Mouse (Mus musculus): ENCODE results near the gene Arhgef10l. TPM values are rescaled to one million over a fixed set of nuclear protein-coding genes. Genes with fewer than 3 reads are reported as not detected.
"Not testable (repeated sequence)": the region's sequence is repeated elsewhere in the genome, so short reads cannot be mapped to it uniquely, and the experiment has no call there.

The Arhgef10l gene
- polyA plus RNA-seq, 1 experiment, result 29.1 TPM

- DNase-seq (ENCODE audit: low read depth), result no peak
Observed at GRCm38 (mm10) chr4:140569394-140569793, 96.4 kb downstream of the Arhgef10l start.

- DNase-seq (ENCODE audit: low read depth), result no peak
Observed at GRCm38 (mm10) chr4:140567911-140568480, 97.8 kb downstream of the Arhgef10l start.

GRCm38 (mm10) chr4:140566785-140567184, 99.0 kb downstream of the Arhgef10l start:
- no peak for DNase-seq (ENCODE audit: low read depth)

- not testable (repeated sequence) for DNase-seq (ENCODE audit: low read depth)
Observed at GRCm38 (mm10) chr4:140564459-140564858, 101.4 kb downstream of the Arhgef10l start.

- DNase-seq (ENCODE audit: low read depth), result no peak
Observed at GRCm38 (mm10) chr4:140562461-140563178, 103.2 kb downstream of the Arhgef10l start.

DNA sequence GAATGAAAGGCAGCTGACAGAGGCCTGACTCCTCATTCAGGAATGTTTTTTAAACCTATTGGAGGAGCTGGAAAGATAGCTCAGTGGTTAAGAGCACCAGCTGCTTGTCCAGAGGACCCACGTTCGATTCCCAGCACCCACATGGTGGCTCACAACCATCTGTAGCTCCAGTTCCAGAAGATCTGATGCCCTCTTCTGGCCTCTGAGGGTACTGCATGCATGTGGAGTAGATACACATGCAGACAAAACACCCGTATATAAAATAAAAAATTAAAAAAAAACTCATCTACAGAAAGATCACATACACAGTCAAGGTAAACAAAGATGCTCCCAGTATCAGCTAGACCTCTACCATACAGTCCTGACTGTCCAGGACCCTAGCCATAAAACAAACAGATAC, 104.1 kb downstream of the Arhgef10l start:
- no peak for DNase-seq (ENCODE audit: low read depth)

GRCm38 (mm10) chr4:140559862-140560261, 106.0 kb downstream of the Arhgef10l start:
- no peak for DNase-seq (ENCODE audit: low read depth)

DNA sequence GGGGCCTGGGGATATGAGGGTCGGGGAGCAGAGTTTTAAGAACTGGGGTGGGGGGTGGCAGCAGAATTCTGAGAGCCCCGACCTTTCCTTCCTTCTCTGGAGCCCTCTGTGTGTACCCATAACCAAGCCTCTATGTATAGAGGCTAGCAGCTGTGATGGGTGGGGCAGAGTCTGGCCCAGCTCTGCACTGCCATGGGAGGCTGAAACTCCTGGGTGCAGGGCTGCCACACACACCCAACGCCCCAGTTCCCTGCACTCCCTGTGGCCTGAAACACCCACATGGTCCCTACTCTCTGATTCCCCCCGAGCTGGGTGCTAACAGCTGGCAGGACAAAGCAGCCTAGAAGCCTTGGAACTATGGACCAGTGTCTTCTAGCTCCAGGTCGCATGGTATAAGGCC, 107.6 kb downstream of the Arhgef10l start:
- no peak for DNase-seq (ENCODE audit: low read depth)

DNA sequence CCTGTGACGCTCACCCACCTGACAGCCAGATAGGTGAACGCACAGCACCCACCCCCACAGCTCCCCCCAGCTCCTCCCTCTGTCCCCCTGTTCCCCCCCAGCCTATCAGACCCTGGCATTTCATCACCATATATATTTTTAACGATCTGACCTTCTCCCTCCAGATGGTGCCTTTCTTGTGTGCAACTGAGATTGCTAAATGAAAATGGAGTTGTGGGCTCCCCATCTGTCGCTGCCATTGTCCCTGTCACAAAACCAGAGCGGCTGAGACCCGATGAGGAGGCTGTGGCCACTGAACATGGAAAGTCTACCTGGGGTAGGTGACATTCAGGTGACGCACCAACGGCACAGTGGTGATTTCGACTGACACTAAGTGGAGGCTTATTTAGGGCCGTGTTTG, 109.3 kb downstream of the Arhgef10l start:
- no peak for DNase-seq (ENCODE audit: low read depth)

GRCm38 (mm10) chr4:140555273-140555672, 110.5 kb downstream of the Arhgef10l start:
- DNase-seq (ENCODE audit: low read depth), result no peak

- DNase-seq (ENCODE audit: low read depth), result no peak
Observed at GRCm38 (mm10) chr4:140554552-140554951, 111.3 kb downstream of the Arhgef10l start.

- no peak for DNase-seq (ENCODE audit: low read depth)
Observed at GRCm38 (mm10) chr4:140551766-140552165, 114.0 kb downstream of the Arhgef10l start.

DNA sequence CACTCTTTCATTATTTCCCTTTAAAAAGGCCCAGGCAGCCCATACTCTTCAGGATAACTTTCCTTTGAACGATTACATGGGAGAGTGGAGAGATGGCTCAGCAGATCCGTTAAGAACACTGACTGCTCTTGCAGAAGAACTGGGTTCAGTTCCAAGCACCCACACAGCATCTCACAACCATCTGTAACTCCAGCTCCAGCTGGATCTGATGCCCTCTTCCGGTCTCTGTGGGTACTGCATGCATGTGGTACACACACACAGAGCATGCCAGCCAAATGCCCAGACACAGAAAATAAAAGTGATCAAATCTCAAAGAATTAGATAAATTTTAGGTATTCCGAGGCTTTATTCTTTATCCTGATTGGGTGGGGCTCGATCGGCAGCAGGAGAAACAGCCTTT, 115.1 kb downstream of the Arhgef10l start:
- DNase-seq (ENCODE audit: low read depth), result no peak

GRCm38 (mm10) chr4:140549975-140550374, 115.8 kb downstream of the Arhgef10l start:
- DNase-seq (ENCODE audit: low read depth), result no peak

DNA sequence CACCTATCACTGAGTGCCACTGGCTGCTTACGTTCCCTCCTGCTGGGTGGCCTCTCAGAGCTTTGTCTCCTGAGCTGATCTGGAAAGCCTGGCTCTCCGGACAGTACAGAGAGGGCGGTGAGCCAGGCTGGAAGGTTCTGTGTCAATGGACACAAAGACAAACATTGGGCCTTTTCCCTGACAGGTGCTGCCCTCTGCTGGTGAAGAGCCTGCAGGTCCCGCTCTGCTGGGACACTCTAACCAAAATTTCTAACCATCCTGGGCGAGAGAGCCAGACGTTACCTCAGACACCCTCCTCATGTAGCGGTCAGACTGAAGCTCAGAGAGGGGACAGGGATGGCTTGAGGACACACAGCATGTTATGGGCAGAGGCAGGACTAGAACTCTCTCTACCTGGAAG, 118.3 kb downstream of the Arhgef10l start:
- DNase-seq (ENCODE audit: low read depth), result no peak

DNA sequence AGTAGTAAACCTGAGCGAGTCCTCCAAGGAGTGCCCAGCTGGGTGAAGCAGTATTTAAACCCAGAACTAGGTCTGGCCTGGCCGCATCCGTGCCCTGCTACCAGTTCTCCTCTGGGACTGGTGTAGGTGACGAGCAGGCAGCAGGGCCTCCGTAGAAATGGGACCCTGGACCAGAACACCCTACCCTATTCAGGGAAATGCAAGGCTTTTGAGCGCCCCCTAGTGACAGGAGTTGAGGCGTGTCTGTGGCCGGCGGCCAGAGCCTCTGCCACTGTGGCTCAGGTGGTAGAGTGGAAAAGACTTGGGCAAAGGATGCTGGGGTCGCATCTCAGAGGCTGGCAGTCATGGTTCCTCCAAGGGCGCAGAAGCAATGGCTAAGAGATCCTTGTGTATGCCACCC, 126.7 kb downstream of the Arhgef10l start:
- no peak for DNase-seq (ENCODE audit: low read depth)

- DNase-seq (ENCODE audit: low read depth), result no peak
Observed at GRCm38 (mm10) chr4:140537561-140538021, 128.2 kb downstream of the Arhgef10l start.

- DNase-seq (ENCODE audit: low read depth), result no peak
Observed at GRCm38 (mm10) chr4:140535323-140535722, 130.5 kb downstream of the Arhgef10l start.

DNA sequence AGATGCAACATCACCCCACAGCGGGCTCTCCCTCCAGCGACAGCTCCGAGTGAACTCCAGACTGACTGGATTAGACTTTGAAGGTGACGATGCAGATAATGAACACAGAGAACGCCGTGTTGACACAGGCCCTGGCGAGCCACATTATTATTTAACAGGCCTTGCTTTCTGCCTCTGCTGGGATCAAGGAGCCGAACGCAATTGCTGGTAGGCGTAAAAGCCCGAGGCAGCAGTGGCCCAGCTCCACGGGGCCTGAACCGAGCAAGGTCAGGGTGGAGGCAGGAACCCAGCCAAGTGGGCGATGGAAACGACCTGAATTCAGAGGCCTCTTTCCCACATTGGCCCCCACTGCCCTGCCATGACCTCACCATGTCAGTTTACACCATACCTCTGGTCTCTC, 133.5 kb downstream of the Arhgef10l start:
- DNase-seq (ENCODE audit: low read depth), result no peak

- no peak for DNase-seq (ENCODE audit: low read depth)
Observed at GRCm38 (mm10) chr4:140531024-140531423, 134.8 kb downstream of the Arhgef10l start.

GRCm38 (mm10) chr4:140529735-140530134, 136.1 kb downstream of the Arhgef10l start:
- no peak for DNase-seq (ENCODE audit: low read depth)

GRCm38 (mm10) chr4:140528443-140528842, 137.4 kb downstream of the Arhgef10l start:
- DNase-seq (ENCODE audit: low read depth), result no peak

DNA sequence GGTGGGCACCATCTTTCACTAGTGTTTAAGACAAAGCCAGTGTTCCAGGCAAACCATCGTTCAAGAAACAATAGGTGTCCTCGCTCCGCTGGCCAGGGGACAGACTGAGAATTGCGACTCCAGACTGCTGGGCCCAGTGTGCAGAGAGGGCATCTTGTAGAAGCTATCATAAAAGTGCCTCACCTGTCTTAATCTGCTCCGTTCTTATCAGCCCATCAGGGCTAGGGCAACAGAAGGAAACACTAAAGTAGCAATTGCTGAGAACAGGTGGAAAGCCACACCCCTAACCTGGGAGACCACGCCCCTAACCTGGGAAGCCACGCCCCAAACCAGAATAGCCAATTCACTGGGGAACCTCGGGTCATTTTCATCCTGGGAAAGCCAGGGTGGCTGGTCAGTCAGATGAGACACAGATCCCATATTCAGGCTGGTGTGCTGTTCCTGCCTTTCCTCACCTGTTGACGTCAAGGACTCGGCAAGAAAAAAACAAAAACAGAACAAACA, 140.1 kb downstream of the Arhgef10l start:
- no peak for DNase-seq (ENCODE audit: low read depth)

Data from gonadal fat pad, adult 2 months (tissue).